Mouse (Mus musculus) myocyte (in vitro differentiated cells): ENCODE results near the gene Ybx2. TPM values are rescaled to one million over a fixed set of nuclear protein-coding genes. Genes with fewer than 3 reads are reported as not detected.

Experiments
- H3K27me3 ChIP-seq: one replicate; pipeline ENCODE4 v1.6.1; 2011; ENCODE audit not compliant: control insufficient read depth, insufficient read depth, insufficient read length
- H3K36me3 ChIP-seq: one replicate; pipeline ENCODE4 v1.6.1; 2011; ENCODE audit not compliant: control insufficient read depth, insufficient read depth
- H3K4me2 ChIP-seq: one replicate; pipeline ENCODE4 v1.6.1; 2011; ENCODE audit warnings: low read depth, control low read depth
- H3K4me3 ChIP-seq: one replicate; pipeline ENCODE4 v1.5.1; 2011; ENCODE audit warnings: mild to moderate bottlenecking, control low read depth, moderate library complexity
- H3K79me2 ChIP-seq: one replicate; pipeline ENCODE4 v1.6.1; 2011; ENCODE audit not compliant: control insufficient read depth, insufficient read depth
- H3ac ChIP-seq: one replicate; pipeline ENCODE4 v1.6.1; 2011; ENCODE audit not compliant: control insufficient read depth, insufficient read length
- CEBPB ChIP-seq: IDR thresholded peaks from 2 replicates; pipeline ENCODE4 v1.6.1; 2011; ENCODE audit warnings: mild to moderate bottlenecking, moderate library complexity; ENCODE audit not compliant: poor library complexity, insufficient read depth, severe bottlenecking
- E2F4 ChIP-seq: IDR thresholded peaks from one replicate; pipeline ENCODE4 v1.6.1; 2011; ENCODE audit warnings: mild to moderate bottlenecking, control low read depth, moderate library complexity; ENCODE audit not compliant: insufficient read depth
- MAX ChIP-seq: IDR thresholded peaks from one replicate; pipeline ENCODE4 v1.6.1; 2011; ENCODE audit warnings: low read depth, mild to moderate bottlenecking, control low read depth
- MYOD1 ChIP-seq, 3 experiments: IDR thresholded peaks; one replicate each; pipeline ENCODE4 v1.6.1; 2011; ENCODE audit warnings: control low read depth in 2 of 3, low read depth in 2 of 3, mild to moderate bottlenecking in 2 of 3, moderate library complexity in 1 of 3; ENCODE audit not compliant: insufficient read length in 2 of 3, control insufficient read depth in 1 of 3
- MYOG ChIP-seq, 3 experiments: IDR thresholded peaks; one replicate each; pipeline ENCODE4 v1.6.1; 2011; ENCODE audit warnings: control low read depth in 2 of 3, low read depth in 2 of 3, mild to moderate bottlenecking in 2 of 3; ENCODE audit not compliant: insufficient read length in 2 of 3, control insufficient read depth in 1 of 3, insufficient read depth in 1 of 3
- POLR2A ChIP-seq: IDR thresholded peaks from one replicate; pipeline ENCODE4 v1.6.1; 2011; ENCODE audit warnings: low read depth, mild to moderate bottlenecking, control low read depth, moderate library complexity; ENCODE audit not compliant: insufficient read length
- POLR2AphosphoS2 ChIP-seq: IDR thresholded peaks from one replicate; pipeline ENCODE4 v1.6.1; 2011; ENCODE audit warnings: low read depth, control low read depth; ENCODE audit not compliant: insufficient read length
- REST ChIP-seq: IDR thresholded peaks from one replicate; pipeline ENCODE4 v1.6.1; 2011; ENCODE audit warnings: mild to moderate bottlenecking, control low read depth, moderate library complexity; ENCODE audit not compliant: insufficient read depth, insufficient read length
- SRF ChIP-seq: IDR thresholded peaks from one replicate; pipeline ENCODE4 v1.6.1; 2011; ENCODE audit warnings: low read depth; ENCODE audit not compliant: control insufficient read depth, insufficient read length
- TCF12 ChIP-seq: IDR thresholded peaks from one replicate; pipeline ENCODE4 v1.6.1; 2011; ENCODE audit warnings: mild to moderate bottlenecking, control low read depth; ENCODE audit not compliant: poor library complexity, insufficient read depth, severe bottlenecking
- TCF3 ChIP-seq: IDR thresholded peaks from one replicate; pipeline ENCODE4 v1.6.1; 2011; ENCODE audit warnings: low read depth, control low read depth; ENCODE audit not compliant: insufficient read length
- USF1 ChIP-seq: IDR thresholded peaks from one replicate; pipeline ENCODE4 v1.6.1; 2011; ENCODE audit warnings: low read depth, mild to moderate bottlenecking, control low read depth, moderate library complexity
- polyA plus RNA-seq: library from polyadenylated mRNA; unstranded; fragments of >200 nt; fragmentation: generic; extraction: Trizol; gene quantifications from one replicate; pipeline ENCODE4 v1.2.1, GENCODE M21; 2012; ENCODE audit warnings: missing spikeins

Gene Ybx2
- polyA plus RNA-seq, 1 experiment, result 0.12 TPM

DNA sequence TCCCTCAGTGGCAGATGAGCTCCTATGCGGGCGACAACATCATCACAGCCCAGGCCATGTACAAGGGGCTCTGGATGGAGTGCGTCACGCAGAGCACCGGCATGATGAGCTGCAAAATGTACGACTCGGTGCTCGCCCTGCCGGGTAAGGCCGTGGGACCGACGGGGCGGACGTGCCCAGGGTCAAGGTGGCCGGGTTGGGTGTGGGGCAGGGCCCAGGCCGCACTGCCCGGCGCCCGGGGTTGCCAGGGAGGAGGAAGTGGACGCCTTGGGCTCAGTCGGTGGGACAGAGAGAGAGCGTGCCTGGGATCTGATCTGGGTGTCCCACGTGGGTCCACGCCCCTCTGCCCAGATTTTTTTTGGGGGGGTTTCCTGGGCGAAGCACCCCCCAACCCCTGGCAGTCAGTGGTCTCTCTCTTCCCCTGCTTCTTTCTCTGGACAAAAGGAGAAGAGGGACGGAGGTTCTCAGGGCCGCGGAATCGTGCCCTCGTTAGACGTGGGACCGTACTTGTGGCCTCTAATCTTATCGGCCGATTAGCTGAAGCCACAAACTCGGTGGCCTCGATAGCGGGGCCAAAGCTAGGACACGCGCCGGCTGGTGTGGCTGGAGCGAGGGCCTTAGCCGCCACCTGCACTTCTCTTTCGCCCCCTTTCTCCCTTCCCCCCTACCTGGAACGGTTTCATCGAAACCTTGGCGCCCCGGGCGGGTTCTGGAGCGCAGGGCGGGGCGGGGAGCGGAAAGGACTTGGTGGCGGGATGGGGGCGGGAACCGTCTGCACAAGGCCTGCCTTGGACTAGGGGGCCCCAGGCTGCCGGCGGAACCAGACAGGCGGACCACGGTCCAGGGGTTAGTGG, 30.6 kb downstream of the Ybx2 start:
- Histone ChIP-seq H3K4me3 (no peak overlapping the region), H3ac (no peak overlapping the region), H3K4me2 (no peak overlapping the region), H3K79me2 (no peaks in the 10 kb centered on the region), H3K27me3 (peaks cover 36% of the 10 kb centered on the region), H3K36me3 (peaks cover 19% of the 10 kb centered on the region)
- TF ChIP-seq MYOG (IDR thresholded peaks at IDR 0.05; ENCODE audit: control insufficient read depth in 1 of 3, insufficient read depth in 1 of 3, insufficient read length in 2 of 3, low read depth in 2 of 3) (no peak), USF1 (no peak), CEBPB (no peak), POLR2AphosphoS2 (peak; percentile 20), MAX (no peak), POLR2A (no peak), MYOD1 (IDR thresholded peaks at IDR 0.05; ENCODE audit: control insufficient read depth in 1 of 3, insufficient read length in 2 of 3, low read depth in 2 of 3) (no peak)

- Histone ChIP-seq H3K79me2 (no peaks in the 10 kb centered on the region), H3K4me3 (no peak overlapping the region), H3K27me3 (peaks cover 34% of the 10 kb centered on the region), H3K36me3 (peaks cover 20% of the 10 kb centered on the region), H3K4me2 (no peak overlapping the region), H3ac (no peak overlapping the region)
- no peak for TF ChIP-seq TCF12
- no peak for TF ChIP-seq REST
- TF ChIP-seq USF1, result no peak
- no peak for TF ChIP-seq POLR2AphosphoS2
- no peak for TF ChIP-seq MYOD1 (IDR thresholded peaks at IDR 0.05; ENCODE audit: control insufficient read depth in 1 of 3, insufficient read length in 2 of 3, low read depth in 2 of 3)
- TF ChIP-seq MAX, result no peak
- no peak for TF ChIP-seq E2F4
- no peak for TF ChIP-seq CEBPB
- no peak for TF ChIP-seq MYOG (IDR thresholded peaks at IDR 0.05; ENCODE audit: control insufficient read depth in 1 of 3, insufficient read depth in 1 of 3, insufficient read length in 2 of 3, low read depth in 2 of 3)
- TF ChIP-seq POLR2A, result no peak
- TF ChIP-seq TCF3, result no peak
- TF ChIP-seq SRF, result no peak
Measured at GRCm38 (mm10) chr11:69966860-69967517, 31.4 kb downstream of the Ybx2 start.

DNA sequence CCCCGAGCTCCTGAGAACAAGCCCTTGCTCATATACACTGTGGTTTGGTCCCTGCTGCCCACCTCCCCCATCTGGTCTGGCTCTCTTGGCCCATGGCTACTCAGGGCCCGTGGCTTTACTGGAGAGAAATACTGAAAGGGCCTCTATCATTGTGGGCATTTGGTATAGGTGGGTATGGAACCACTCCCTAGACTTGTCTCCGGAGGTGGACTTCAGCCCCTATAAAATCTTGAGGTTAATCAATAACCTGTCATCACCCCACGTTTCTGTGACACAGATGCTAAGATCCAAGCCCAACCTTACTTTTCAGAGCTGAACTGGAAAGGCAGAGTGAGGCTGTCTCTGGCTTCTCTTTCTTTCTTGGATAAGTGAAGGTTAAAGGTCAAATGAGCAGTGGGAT, 33.2 kb downstream of the Ybx2 start:
- no peak overlapping the region for H3K4me2 ChIP-seq
- peaks cover 35% of the 10 kb centered on the region for H3K36me3 ChIP-seq
- H3K4me3 ChIP-seq, result no peak overlapping the region
- TF ChIP-seq MAX, result no peak
- TF ChIP-seq POLR2A, result no peak
- TF ChIP-seq CEBPB, result no peak
- TF ChIP-seq SRF, result no peak
- TF ChIP-seq POLR2AphosphoS2, result no peak
- TF ChIP-seq E2F4, result no peak
- TF ChIP-seq TCF3, result no peak
- no peak for TF ChIP-seq TCF12
- TF ChIP-seq USF1, result no peak
- no peak for TF ChIP-seq MYOD1 (IDR thresholded peaks at IDR 0.05; ENCODE audit: control insufficient read depth in 1 of 3, insufficient read length in 2 of 3, low read depth in 2 of 3)
- no peak for TF ChIP-seq MYOG (IDR thresholded peaks at IDR 0.05; ENCODE audit: control insufficient read depth in 1 of 3, insufficient read depth in 1 of 3, insufficient read length in 2 of 3, low read depth in 2 of 3)
- TF ChIP-seq REST, result no peak
- H3ac ChIP-seq, result no peak overlapping the region
- H3K79me2 ChIP-seq, result no peaks in the 10 kb centered on the region
- H3K27me3 ChIP-seq, result peaks cover 23% of the 10 kb centered on the region

DNA sequence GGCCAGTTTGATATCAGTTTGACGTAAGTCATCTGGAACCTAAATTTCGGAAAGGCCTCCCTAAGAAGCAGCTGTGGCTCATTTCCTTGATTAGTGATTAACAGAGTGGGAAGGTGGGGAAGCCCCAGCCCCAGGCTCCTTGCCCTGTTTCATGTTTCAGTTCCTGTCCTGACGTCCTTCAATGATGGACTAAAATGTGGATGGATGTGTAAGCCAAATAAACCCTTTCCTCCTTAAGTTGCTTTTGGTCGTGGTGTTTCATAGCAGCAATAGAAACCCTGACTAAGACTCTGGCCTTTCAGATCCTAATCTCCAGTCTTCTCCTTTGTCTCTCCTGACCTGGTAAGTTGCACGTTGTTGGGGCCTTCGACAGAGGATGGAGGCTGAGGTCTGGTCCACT, 34.6 kb downstream of the Ybx2 start:
- H3K4me3 ChIP-seq, result no peak overlapping the region
- H3K79me2 ChIP-seq, result no peaks in the 10 kb centered on the region
- TF ChIP-seq SRF (no peak), POLR2AphosphoS2 (no peak), POLR2A (no peak), MYOD1 (IDR thresholded peaks at IDR 0.05; ENCODE audit: control insufficient read depth in 1 of 3, insufficient read length in 2 of 3, low read depth in 2 of 3) (no peak), E2F4 (no peak), MAX (no peak)
- H3ac ChIP-seq, result no peak overlapping the region
- H3K27me3 ChIP-seq, result peaks cover 15% of the 10 kb centered on the region
- no peak overlapping the region for H3K4me2 ChIP-seq
- peaks cover 48% of the 10 kb centered on the region for H3K36me3 ChIP-seq
